Mouse (Mus musculus): ENCODE measurements at regions not wholly inside any gene's neighbourhood (a gene's known extent, or its start where the extent isn't known, plus 50 kb on each side); places are given as distances from the start of the nearest gene placed in this dataset.

GRCm38 (mm10) chr15:97620261-97620660, 85.4 kb downstream of the Rpap3 start:
- no peak for DNase-seq

GRCm38 (mm10) chr15:97619764-97620163, 85.9 kb downstream of the Rpap3 start:
- no peak for DNase-seq

- no peak for DNase-seq
These were observed 93.3 kb downstream of the Rpap3 start for GRCm38 (mm10) chr15:97612325-97612724.

DNA sequence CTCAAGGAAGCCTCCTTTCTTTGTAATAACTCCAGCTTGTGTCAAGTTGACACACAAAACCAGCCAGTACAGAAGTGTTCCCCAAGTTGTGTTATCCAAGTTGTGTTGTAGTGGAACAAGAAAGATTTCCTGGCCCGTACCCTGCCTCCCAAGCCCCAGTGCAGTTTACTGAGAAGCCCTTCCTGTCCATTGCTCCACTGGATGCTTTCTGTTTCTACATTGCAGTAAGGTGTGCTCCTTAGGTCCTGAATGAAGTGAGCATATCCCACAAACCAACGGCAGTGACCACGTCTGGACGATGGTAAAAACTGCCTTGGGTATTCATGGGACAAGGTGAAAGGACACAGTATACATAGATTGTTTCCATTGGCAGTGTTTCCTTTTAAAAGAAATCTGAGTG, 94.9 kb downstream of the Rpap3 start:
- DNase-seq = no peak

- DNase-seq = no peak
These were observed 96.1 kb downstream of the Rpap3 start for GRCm38 (mm10) chr15:97609496-97609895.

GRCm38 (mm10) chr15:97608651-97609050, 97.0 kb downstream of the Rpap3 start:
- no peak for DNase-seq

DNA sequence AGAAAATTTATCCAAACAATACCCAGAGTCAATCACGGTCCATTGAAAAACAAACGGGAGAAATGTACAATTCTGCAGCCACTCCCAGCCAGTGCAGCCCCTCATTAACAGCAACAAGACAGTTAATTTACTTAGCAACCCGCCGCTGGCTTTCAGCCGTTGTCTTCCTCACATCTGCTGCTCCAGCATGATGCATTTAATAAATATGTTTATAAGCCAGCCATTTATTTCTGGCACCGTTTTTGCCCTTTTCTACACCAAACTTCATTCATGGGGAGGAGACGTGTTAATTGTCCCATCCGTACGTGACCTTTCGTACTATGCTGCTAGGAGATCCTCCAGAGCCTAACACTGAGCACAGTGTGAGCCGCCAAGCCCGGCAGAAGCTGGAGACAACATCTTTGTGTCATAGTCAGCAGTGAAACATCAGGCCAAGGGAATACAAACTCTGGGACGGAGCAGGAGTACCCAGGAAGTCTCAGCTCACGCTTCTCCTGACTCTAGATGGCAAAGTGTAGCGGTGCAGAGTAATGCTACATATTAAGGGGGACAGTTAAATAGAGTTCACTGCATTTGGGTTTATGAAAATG, 97.9 kb downstream of the Rpap3 start:
- DNase-seq = peak; percentile 55

- no peak for DNase-seq
These were observed 98.8 kb downstream of the Rpap3 start for GRCm38 (mm10) chr15:97606630-97607381.

GRCm38 (mm10) chr15:97606232-97606629, 99.4 kb downstream of the Rpap3 start:
- no peak for DNase-seq

- DNase-seq = no peak
These were observed 99.8 kb downstream of the Rpap3 start for GRCm38 (mm10) chr15:97605791-97606190.

DNA sequence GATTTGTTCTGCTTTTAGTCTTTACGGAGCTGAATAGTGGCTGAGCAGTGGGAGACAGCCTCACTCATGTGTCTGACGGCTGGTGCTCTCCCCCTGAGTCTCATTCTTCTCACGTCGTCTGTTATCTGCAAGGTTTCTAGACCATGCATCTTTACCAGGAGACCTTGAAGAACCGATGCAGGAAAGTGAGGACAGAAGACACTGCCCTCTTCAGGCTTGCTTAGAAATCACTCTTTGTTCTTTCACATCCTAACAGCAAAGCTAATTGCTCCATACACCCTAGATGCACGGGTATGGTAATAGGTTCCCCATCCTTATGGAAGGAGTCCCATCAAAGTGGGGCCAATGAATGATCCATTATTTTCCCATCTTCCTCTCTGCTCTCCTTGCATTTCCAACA, 102.1 kb downstream of the Rpap3 start:
- no peak for DNase-seq

- no peak for DNase-seq
These were observed 107.4 kb downstream of the Rpap3 start for GRCm38 (mm10) chr15:97598270-97598669.

DNA sequence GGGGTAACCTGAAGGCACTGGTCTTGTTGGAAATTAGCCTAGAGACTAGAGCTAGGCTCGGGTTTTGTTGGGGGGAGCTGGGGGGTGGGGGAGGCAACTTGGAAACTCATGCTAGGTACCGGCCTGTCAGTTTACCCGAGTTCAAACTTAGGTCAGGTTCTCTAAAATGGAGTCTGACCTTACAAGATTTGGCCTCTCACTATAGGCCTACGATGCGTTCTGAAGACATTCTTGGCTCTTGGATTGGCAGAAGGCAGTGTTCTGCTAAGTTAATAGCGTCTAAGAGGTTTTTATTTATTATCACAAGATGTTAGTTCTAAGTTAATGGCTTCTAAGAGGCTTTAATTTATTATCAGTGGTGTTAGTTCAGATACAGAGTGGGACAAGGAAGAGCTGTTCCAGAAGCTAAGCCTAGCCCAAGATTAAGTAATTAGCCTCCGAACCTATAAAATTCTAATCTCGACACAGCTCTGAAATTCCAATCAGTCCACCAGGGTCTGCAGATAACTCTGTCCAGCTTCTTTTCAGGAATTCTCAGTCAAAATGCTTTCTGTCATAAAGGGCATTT, 109.0 kb downstream of the Rpap3 start:
- DNase-seq = no peak

- no peak for DNase-seq
These were observed 110.3 kb downstream of the Rpap3 start for GRCm38 (mm10) chr15:97595284-97595796.

- DNase-seq = no peak
These were observed 111.6 kb downstream of the Rpap3 start for GRCm38 (mm10) chr15:97593781-97594600.

- DNase-seq = no peak
These were observed 112.8 kb downstream of the Rpap3 start for GRCm38 (mm10) chr15:97592786-97593185.

DNA sequence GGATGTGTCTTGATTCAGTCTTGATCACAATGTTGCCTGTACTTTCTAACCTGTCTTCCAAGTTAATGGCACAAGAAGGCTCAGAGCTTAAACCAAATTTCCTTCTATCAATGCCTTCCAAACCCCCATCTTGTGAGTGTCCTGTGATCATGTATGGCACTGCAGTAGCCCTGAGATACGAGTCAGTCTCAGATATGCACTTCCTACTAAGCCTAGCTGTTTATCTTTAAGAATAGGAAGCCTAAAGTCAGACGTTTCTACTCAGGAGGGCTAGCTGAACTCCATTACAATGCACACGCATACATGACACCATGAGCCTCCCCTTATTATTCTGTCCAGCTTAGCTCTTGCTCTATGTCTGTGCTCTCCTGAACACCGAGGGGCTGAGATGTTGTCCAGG, 114.2 kb downstream of the Rpap3 start:
- DNase-seq = no peak

DNA sequence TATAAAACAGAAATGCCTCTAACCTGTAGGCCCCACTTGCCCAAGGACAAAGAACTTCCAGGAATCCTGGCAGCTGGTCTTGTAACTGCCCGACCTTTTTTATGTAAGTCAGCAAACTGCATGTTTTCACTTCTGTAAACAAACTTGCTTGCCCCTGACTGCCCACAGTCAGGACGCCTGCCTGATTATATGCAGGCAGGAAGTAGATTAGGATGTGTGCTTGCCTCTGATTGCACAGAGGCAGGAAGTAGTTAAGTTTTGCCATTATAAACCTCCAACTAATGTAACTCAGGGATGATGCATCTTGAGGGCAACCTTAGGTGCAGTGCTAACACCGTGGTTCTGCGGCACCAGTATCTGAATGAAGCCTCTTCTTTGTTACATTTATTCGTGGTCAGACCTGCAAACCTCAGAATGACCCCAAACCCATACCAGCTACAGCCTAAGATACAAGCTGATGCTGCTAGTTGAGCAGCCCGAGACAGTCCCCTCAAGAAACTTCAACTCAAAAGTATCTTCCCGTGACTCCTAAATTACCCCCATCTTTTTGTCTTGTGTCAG, 114.8 kb downstream of the Rpap3 start:
- DNase-seq = no peak

DNA sequence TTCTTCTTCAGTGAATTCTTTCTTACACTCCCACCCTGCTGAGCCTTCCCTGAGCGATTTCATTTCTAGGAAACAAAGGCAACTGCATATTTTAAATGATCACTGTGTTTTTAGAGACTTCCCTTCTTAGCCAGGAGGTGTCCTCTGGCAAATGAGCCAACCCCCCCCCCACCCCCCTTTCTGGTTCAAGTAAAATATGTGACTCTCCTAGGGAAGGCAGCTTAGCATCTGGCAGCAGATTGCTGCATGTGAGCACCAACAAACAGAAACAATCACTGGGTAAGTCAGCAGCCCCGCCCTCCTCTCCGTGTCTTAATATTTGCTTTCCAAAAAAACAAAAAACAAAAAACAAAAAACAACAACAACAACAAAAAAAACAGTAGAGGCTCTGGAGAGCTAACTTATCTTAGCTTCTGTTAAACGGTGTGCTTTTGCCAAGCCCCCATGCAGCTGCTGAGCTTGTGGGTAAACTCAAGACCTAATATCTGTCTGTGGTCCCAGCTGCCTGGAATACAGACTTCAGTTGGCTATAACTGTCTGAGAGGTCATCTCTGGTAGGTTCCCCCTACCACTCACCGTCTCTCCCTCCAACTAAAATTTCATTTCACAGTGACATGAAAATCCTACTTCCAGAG, 117.9 kb downstream of the Rpap3 start:
- DNase-seq = no peak

- peak; percentile 80 for DNase-seq
These were observed 123.9 kb downstream of the Rpap3 start for GRCm38 (mm10) chr15:97581724-97582154.

- no peak for DNase-seq
These were observed 124.9 kb downstream of the Rpap3 start for GRCm38 (mm10) chr15:97580726-97581125.

- DNase-seq = no peak
These were observed 127.6 kb downstream of the Rpap3 start for GRCm38 (mm10) chr15:97578046-97578445.
